Mouse (Mus musculus) c-Kit-positive CD71-positive TER-119-positive erythroid progenitor cells, embryonic 14.5 days (primary cell): Measurements from ENCODE around the gene Kdm4d.
"Not testable (repeated sequence)": the region's sequence is repeated elsewhere in the genome, so short reads cannot be mapped to it uniquely, and the experiment has no call there.

Experiments used
- DNase-seq: peaks from one replicate; pipeline ENCODE4 v3.0.0-alpha.2; 2013; ENCODE audit warnings: low spot score

Kdm4d gene

DNA sequence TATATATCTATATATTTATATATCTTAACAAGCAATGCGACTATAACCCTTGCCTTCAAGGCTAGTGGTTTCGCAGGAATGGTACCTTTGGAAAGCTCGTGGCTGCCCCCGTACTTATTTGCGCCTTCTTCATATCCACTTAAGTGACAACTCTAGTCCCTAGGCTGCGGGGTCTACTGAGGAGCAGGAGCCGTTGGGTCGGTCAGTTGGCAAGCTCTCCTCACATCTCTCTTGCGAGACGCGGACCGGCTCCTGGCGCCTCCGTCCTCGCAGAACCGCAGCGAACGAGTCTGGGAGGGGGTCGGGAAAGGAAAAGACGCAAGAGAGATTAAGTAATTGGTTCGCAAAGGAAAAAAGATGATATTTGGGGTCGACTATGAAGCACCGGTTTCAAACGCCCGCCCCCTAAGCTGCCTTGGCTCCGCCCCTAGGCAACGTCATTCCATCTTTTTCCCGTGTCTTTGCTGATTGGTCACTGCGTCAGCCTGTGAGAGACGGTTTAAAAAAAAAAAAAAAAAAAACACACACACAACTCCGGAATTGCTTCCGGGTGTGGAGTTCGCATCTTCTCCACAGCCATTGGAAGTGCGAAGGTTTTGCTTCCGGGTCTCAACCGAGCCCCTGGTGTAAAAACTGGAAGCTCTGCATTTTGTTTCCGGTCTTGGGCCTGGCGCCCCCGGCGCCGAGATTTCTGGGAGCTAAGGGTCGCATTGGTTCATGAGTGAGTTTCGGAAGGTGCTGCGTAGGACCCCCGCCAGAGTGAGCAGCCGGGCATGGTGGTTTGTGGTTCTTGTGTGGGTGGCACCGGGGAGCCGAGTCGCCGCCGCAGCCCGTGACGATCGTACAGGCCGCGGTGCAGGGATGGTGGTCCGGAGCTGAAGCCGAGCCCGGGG lies at the start of gene Kdm4d, which contains the start of gene Cwc15:
Gene Kdm4d (minus strand): TSS at position 460 of the 893 bp plus-strand sequence.
Gene Cwc15 (plus strand): TSS at position 595 of the 893 bp plus-strand sequence.
- peak; percentile 98 for DNase-seq

DNA sequence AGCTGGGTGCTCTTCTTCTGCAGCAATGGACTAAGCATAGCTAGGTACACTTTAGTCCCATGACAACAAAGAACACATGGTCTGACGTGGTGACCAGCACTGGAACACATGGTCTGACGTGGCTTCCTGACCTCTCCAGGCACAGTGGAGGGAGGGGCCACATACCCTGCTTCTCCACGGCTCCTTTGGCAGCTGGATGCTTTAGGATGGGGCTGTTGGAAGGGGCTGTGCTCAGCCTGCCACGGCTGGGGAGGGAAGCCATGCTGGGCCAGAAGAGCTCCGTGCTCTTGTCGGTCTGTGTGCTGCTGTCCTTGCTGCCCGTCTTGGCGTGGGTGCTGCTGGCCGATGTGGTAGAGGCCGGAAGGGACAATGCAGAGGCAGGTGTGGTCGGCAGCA lies 48.1 kb upstream of the Kdm4d start:
- DNase-seq, result no peak

DNA sequence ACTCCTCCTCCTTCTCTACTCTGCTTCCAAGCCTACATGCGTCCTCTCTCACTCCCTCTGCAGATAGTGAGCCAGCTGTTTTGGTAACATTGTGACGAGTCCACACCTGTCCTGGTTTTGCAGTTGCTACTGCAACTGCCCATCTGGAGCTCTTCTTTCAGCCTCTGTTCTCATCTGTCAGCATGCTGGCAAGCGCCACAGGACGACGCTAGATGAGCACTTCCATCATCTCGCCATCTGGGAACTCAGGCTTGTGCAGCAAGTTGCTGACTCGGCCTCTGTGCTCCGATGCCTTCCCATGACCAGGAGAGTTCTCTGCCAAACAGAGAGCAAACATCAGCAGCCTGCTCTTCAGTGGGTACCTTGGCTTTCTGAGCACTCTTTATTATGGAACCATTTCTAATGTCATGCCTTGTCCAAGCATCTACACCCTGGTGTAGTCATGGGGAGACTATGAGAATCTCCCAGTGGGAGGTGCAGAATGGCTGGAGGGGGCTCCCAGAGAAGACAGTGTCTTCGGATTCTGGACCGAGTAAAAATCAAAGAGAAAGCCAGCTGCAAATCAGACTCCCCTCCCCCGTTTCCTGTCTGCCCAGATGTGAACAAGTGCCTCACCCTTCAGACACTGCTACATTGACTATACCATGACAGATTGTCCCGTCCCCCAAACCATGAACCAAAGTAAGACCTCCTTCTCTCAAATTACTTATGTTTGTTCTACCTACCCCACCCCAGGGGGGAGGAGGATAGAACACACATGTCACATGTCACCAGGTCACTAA lies 47.5 kb upstream of the Kdm4d start:
- no peak for DNase-seq

DNA sequence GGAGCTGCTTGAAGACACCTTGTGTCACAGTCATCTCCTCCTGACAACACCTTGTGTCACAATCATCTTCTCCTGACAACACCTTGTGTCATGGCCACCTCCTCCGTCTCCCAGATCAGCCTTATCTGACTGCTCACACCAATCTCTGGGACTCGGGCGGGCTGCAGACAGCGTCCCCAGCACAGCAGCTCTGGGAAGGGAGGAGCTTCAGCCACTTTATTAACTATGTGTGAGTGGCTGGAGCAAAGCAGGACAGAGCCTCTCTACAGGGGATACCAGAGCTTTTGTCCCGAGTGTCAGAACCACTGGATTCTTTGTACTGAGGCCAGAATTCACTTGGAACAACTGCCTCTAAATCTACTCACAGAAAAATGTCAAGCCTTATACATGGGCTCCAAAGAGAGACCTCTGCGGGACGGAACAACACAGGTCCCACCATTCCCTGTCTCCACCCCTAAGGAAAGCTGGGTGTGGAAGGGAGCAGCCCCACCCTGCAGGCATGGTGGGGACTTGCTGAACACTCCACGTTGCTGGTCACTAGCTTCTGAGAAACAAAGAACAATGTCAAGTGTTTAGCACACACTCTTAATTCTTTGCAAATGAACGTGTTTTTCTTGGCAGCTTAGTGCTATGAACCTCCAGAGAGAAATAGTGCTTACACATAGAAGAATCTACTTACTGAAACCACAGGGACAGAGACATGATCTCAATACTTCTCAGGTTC lies 43.9 kb upstream of the Kdm4d start:
- DNase-seq, result no peak

DNA sequence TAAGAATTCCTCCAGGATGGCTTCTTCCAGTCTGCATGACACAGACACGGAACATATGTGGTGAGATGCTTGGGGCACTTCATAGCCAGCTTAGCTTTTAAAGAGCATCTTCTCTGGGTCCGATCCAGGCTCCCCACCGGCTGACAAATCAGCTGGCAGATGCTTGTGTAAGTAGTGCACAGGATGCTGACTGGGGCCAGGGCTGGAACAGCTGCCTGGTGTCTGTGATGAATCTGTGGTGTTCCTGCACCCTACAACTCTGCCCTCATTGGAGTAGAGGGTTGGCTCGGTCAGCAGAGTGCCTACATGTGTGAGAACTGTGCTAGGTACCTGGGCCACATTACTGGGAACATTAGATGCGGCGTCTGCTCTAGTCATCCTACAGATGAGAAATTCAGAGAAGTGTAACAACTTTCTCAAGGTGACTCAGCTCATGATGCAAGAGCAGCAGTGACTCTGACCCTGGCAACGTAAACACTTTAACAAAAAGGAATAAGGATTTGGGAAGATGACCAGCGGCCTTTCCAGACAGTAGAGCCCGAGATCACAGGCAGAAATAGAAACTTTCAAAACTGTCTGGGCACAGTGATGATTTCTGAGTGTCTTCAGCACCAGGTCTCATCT lies 34.7 kb upstream of the Kdm4d start:
- no peak for DNase-seq

DNA sequence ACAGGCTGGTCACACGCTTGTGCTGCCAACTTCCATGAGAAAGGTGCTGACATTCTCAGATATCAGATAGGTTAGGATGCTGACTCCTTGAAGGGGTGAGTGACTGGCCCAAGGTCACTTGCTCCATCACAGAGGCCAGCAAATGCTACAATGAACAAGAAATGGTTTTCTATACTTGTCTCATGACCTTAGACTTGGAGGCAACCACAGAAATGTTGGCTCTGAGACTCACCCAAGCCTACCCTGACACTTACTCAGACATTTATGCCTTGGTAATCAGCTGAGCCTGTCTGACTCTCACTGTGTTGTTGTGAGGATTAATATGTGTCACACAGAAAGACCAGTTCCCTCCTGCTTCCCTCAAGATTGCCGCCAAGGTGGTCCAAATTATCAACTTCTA lies 33.4 kb upstream of the Kdm4d start:
- DNase-seq, result no peak

DNA sequence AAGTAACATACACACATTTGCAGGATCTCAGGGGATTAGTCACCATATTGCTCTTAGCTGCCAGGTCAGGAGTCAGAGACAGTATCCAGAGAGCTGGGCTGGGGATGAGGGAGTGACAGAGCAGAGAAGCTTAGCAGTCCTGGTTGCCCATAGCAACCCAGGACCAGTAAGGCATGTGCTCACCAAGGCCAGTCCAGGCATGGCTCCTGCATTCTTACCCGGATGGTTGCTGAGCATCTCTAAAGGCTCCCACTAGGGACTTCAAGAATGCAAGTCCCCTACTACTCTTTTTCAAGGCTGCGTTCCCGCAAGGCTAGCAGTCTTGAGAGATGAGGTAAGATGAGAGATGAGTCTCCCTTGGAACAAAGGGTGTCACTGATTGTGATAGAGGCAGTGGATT lies 32.0 kb upstream of the Kdm4d start:
- no peak for DNase-seq

DNA sequence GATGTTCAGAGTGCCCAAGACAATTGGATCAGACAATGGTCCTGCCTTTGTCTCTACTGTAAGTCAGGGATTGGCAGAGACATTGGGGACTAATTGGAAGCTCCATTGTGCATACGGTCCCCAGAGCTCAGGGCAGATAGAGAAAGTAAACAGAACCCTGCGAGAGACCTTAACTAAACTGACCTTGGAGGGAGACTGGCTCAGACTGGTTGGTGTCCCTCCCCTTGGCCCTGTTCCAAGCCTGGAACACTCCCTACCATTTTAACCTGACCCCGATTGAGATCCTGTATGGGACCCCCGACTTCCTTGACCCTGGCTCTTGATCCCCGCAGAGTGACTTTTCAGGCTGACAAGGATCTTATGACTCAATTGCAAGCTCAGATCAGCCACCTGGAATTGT lies 29.7 kb upstream of the Kdm4d start:
- no peak for DNase-seq

DNA sequence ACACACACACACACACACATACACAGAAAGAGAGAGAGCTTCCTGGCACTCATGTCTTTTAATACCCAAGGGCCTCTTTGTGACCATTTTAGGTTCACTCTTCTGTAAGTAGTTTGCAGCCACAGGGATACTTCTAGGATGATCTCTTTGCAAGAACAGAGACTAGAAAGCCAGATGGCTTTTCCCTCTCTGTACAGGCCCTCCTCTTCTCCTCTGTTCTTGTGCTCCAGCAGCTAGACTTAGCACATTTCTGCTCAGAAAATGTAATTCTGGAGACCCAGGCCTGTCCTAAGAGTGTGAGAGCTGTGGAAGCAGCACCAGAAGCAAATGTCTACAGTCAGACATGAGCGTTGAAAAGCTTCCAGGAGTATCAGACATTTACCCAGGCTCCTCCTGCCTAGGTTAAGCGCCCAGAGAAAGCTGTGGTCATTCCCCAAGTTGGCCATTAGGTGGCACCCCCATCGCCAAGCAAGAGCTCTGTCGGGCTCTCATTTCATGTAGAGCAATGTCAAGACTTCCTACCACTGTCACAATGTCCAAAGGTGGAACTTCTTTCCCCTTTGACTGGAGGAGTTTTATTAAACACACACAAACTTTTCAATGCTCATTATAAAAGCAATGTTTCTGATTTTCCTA lies 23.2 kb upstream of the Kdm4d start:
- DNase-seq, result peak; percentile 30

DNA sequence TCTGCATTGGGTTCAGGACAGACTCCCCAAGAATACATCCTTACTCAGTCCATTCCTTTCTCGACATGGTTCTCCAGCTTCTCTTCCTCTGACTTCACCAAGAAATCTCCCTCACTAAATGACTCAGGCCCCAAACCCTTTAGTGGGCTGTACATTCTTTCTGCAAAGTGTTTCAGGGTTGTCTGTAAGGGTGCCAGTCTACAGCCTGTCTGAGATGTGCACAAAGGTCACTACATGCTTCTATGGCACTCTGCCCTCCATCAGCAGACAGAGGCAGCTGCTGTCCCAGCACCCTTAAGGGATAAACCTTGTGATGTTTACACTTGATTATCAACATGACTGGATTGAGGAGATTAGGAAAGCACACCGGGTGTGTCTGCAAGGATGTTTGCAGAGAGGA lies 21.4 kb upstream of the Kdm4d start:
- no peak for DNase-seq

DNA sequence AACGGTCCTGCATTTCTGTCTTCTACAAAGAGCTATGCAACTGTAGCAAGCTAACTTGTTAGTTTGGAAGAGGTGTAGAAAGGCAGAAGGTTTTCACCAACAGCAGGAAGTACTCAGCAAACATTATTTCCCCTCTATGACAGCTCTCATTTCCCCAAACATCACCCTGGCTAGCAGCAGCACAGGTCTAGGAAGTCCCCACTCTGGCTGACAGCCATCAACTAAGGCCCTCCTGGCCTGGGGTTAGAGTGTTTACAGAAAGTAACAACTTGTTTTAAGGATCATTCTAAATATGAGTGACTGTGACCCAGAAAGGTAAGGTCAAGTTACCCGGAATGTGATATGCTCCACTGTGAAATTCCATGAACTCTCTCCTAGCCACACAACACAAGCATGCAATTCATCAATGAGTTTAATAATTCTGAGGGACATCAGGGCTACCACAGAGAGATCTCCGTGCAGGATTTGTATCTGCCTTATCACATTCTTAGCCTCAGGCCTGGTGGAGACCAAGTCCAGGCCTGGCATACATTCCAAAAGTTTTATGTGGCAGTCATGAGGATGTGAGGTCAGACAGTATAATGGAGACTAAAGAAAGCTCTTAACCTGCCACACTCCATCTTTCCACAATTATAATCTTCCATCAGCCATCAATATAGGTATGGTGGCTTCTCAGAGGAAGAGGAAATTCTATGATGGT lies 20.8 kb upstream of the Kdm4d start:
- DNase-seq, result no peak

DNA sequence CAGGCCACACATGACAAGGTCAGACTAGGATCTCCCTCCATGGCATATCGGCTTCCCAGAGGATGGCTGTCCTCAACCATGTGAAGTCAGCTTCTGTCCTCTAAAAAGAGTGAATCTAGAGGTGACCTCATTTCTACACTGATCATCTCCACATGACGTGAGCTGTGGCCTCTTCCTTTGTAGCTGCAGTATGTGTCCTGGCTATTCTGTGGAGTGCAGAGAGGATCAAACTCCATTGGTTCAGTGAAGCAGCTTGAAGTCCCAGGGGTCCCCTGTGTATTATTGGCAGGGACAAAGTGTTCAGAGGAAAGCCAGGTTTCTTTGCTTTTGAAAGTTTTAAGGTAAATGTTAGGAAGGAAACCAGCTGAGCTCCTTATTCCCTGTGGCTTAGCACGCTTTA lies 17.8 kb upstream of the Kdm4d start:
- no peak for DNase-seq

DNA sequence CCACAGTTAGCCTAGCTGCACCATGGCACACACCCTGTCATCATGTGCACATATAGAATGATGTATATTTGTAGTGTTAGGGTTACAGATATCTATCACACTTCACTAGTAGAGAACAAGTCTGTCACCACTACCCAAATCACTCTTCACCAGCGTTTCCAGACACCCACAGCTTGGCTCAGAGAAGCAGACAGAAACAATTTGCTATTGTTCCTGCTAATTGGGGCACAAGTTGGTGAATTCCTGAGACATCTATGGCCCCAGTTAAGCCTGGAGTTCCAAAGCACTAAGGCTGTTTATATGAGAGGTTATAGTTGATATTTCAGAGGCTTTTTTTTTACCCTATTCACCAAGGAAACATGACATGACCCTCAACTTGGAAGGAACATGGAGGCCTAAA lies 17.0 kb upstream of the Kdm4d start:
- no peak for DNase-seq

DNA sequence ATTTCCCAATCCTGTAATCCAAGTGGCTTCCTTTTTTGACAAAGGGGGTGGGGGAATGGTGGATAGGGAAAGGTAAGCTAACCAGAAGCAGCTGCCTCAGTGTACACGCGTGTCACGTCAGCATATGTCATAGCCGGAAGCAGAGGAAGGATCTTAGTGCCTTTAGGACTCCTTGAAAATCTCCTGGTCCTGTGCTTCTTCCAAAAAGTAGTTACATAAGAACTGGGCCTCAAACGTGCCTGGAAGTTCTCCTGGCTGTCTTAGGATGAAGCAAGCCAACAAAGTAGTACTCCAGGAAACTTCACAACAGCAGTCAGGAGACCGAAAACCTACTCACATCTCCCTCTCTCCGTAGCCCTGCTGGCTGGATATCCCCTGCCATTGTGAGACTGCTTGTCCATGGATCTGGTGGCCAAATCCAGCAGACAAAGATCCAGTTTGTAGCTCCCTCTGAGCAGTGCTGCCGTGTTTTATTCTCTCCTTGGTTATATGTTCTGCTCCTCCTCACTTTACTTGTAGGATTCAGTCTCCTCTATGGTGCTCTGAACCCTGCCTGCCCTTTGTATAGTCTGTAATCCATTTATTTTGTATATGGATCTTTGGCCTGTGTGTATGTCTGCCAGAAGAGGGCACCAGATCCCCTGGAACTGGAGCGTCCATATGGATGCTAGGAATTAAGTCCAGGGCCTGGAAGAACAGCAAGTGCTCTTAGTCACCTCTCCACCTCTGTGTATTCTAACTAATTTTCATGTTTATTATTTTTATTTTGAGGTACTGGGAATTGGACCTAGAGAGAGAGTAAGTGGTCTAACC lies 12.6 kb upstream of the Kdm4d start:
- DNase-seq, result no peak

DNA sequence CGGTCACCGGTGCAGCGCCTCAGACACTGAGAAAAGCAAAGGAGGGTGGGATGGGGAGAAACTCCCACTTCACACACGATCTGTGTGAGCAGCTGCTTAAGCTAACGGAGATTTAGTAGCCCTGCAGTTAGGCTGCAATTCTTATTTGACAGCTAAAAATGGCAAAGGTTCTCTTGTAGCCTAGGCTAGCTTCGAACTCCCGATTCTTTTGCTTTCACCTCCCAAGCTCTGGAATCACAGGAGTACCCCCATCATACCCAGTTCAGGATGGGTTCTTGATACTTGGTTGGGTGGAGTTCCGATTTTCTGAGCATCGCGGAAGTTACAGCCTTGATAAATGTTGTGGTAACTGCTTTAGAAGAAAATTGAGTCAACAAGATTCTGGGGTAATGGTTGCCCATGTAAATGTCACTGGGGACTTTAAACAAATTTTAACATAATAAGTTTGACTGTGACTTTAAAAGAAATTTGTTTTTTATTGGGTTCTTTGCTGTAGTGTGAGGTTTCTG lies 688 bp upstream of the Kdm4d start:
- DNase-seq, result peak; percentile 27

DNA sequence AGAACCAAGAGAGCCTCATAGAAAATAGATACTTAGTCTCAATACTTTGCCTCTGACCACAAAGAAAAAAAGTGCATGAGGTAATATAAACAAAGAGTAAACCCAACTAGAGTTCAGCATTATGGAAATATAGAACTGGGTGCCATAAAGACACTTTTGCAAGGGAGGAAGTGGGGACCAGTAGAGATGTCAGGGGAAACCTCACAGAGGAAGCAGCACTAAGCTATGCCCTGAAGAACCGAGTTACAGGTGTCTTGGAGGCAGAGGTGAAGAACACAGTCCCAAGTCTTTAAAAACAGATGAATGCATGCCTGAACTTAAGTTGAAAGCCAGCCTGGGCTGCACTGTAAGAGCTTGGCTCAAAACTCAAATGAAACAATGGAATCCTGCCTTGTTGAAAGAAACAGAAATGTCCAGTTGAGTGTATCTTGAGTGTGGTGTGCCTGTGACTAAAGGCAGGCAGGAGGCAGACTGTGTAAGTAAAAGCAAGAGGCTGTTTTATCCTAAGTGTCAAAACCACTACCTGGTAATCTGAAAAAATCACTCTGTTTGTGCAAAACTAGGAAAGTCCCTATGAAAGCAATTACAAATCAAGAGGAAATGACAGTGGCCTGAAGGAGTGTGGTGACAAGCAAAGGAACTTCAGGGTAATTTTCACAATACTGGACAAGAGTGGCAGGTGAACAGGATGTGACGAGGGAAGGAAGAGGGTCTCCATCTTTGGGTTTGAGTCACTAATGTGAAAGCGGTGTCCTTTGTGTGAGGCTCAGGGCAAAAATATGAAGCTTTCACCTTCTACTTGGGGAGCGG lies 1.2 kb downstream of the Kdm4d start:
- DNase-seq, result no peak

DNA sequence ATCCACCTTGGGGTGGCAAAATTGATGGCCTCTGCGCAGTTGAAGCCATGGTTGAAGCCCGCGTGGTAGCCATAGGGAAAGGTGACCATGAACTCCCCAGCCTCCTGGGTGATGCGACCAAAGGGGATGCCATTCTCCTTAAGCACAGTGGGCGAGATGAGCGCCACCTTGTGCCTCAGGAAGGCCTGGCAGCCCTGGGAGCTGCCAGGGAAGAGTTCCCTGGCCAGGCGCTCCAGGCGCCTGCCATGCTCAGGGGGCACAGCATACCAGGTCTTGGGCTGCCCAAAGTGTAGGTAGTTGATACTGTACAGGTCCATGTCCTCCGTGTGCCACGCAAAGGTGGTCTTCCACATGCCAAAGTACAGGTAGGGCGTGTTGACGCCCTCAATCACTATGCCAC lies 36.6 kb downstream of the Kdm4d start:
- not testable (repeated sequence) for DNase-seq

DNA sequence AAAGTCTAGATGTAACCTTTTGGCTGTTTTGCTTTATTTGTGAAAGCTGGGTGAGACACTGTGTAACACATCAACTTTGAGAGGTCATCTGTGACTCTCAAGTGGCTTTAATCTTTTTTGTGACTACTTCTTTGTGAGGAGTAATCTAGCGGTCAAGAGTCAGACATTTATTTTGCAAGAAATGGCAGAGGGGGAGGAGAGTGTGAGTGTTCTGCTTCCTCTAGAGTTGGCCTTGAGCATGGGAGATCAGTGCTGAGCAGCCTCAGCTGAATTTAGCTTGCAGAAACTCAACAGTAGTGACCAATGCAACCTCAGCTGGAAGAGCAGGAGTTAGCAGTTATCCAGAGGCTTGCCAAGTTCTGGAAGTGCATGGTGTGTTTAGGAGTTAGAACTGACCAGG lies 37.7 kb downstream of the Kdm4d start:
- DNase-seq, result not testable (repeated sequence)

DNA sequence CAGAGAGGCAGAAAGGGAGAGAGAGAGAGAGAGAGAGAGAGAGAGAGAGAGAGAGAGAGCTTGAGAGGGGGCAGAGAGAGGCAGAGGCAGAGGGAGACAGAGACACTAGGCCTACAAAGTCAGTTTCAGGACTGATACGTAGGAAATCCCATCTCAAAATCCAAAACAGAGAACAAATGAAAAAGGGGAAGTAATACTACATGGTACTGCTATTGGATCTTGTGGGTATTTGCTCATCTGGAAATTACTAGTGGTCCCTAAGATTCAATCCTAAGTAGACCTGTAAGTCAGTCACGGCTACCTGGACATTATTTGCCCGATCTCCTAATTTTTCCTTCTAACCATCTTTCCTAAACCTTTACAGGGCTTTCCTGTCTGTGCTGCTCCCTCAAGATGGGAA lies 44.0 kb downstream of the Kdm4d start:
- DNase-seq, result no peak
